Mouse (Mus musculus) gastrocnemius, postnatal 4 days (tissue): ENCODE data around the gene Bbs1. TPM values are rescaled to one million over a fixed set of nuclear protein-coding genes. Genes with fewer than 3 reads are reported as not detected.

Experiments used
- DNase-seq, 2 experiments: peaks; one replicate each; pipeline ENCODE4 v3.0.0; 2021 to 2022; ENCODE audit warnings: low spot score in 2 of 2, mixed read lengths in 2 of 2
- total RNA-seq, 2 experiments: library from RNA; stranded (reverse); gene quantifications; 2 replicates each; pipeline ENCODE4 v1.2.3; 2021

Bbs1 gene
- total RNA-seq, 2 experiments from 2014 or later: 3.3 to 4.2 TPM

DNA sequence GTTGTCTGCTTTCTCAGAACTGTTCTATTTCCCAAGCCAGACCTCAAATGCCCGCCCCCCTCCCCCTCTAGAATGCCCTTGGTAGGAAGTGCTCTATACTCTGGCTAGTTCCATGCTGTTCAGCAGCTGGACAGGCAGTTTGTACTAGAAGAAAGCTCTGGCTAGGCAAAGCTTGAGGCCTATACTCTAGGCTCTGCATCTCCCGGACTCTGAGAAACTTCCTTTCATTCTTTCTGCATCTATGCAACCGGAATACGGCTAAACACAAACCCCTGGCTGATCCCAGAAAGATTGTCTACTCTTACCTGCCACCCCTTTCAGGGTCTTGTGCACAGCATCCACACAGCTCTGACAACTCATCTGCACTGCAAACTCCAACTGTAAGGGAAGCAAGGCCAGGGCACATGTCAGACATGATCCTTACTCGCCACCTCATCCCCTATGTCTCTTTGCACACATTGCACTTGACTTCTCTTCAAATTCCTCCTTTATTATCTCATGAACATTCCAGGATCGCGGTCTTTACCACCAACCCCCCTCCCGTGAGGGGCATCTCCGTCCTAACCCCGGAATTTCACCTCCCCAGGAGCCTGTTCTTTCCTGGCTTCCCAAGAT lies 67.8 kb downstream of the Bbs1 start:
- DNase-seq: no peak

DNA sequence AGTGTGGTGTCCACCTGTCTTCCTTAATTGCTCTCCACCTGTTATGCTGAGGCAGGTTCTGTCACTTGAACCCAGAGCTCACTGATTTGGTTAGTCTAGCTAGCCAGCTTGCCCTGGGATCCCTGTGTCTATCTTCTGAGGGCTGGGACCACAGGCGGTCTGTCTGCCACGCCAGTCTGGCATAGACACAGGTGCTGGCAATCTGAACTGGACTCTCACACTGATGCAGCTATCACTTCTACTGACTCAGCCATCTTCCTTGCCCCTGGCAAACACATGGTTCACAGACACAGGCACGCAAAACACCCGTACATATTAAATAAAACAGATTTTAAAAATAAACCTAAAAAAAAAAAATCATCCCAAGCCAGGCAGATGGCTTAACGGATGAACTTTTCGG lies 69.4 kb downstream of the Bbs1 start:
- no peak for DNase-seq

Other genes with a start within 250 kb of the Bbs1 start
- not detected for gene Gm960, start 208.0 kb downstream of the Bbs1 start, total RNA-seq
- gene Sptbn2, start 195.5 kb downstream of the Bbs1 start, total RNA-seq: under 1 TPM; 0.18 to 0.39 TPM
- 1 to 10 TPM; 7.4 TPM for gene Rbm4b, start 150.1 kb downstream of the Bbs1 start, total RNA-seq
- 10 to 100 TPM; 53.3 to 68.4 TPM for gene Rbm4, start 112.7 kb downstream of the Bbs1 start, total RNA-seq
- 10 to 100 TPM; 15.4 to 22.9 TPM for gene Gm21992, start 95.0 kb downstream of the Bbs1 start, total RNA-seq
- 10 to 100 TPM; 33.6 to 46.1 TPM for gene Rbm14, start 95.0 kb downstream of the Bbs1 start, total RNA-seq
- 10 to 100 TPM; 40.7 to 44.0 TPM for gene Ccs, start 67.3 kb downstream of the Bbs1 start, total RNA-seq
- under 1 TPM in 1 of 2 experiments, not detected in 1; 0.07 TPM for gene Ccdc87, start 67.3 kb downstream of the Bbs1 start, total RNA-seq
- gene Ctsf, start 51.5 kb downstream of the Bbs1 start, total RNA-seq: 10 to 100 TPM; 38.9 to 40.9 TPM
- 1,000 to 10,000 TPM; 1,624 to 1,725 TPM for gene Actn3, start 28.7 kb downstream of the Bbs1 start, total RNA-seq
- gene Zdhhc24, start 28.0 kb downstream of the Bbs1 start, total RNA-seq: 1 to 10 TPM; 6.3 to 7.1 TPM
- 10 to 100 TPM; 53.2 to 58.1 TPM for gene Dpp3, start 21.7 kb upstream of the Bbs1 start, total RNA-seq
- 1 to 10 TPM; 1.7 to 2.2 TPM for gene Peli3, start 36.5 kb upstream of the Bbs1 start, total RNA-seq
- 10 to 100 TPM; 54.4 to 60.4 TPM for gene Mrpl11, start 55.5 kb upstream of the Bbs1 start, total RNA-seq
- gene Npas4, start 83.7 kb upstream of the Bbs1 start, total RNA-seq: under 1 TPM; 0.10 to 0.20 TPM
- 1 to 10 TPM; 8.7 to 9.2 TPM for gene Slc29a2, start 117.2 kb upstream of the Bbs1 start, total RNA-seq
- 10 to 100 TPM; 28.5 to 31.4 TPM for gene B4gat1, start 132.2 kb upstream of the Bbs1 start, total RNA-seq
- gene AC124502.3, start 132.3 kb upstream of the Bbs1 start, total RNA-seq: under 1 TPM in 1 of 2 experiments, not detected in 1; 0.29 TPM
- 10 to 100 TPM; 18.3 to 19.6 TPM for gene Brms1, start 134.7 kb upstream of the Bbs1 start, total RNA-seq
- 1 to 10 TPM; 3.4 to 3.5 TPM for gene Rin1, start 143.9 kb upstream of the Bbs1 start, total RNA-seq
- 100 to 1,000 TPM; 108 to 113 TPM for gene Cd248, start 161.4 kb upstream of the Bbs1 start, total RNA-seq
- under 1 TPM; 0.29 to 0.34 TPM for gene Tmem151a, start 178.9 kb upstream of the Bbs1 start, total RNA-seq
- 10 to 100 TPM; 57.9 to 59.6 TPM for gene Yif1a, start 181.9 kb upstream of the Bbs1 start, total RNA-seq
- gene Cnih2, start 191.9 kb upstream of the Bbs1 start, total RNA-seq: 1 to 10 TPM; 1.3 to 1.9 TPM
- gene Rab1b, start 200.4 kb upstream of the Bbs1 start, total RNA-seq: 100 to 1,000 TPM; 136 to 144 TPM
- gene Klc2, start 211.9 kb upstream of the Bbs1 start, total RNA-seq: 10 to 100 TPM; 22.8 to 24.0 TPM